Mouse (Mus musculus) adrenal gland, postnatal 0 days (tissue): Measurements from ENCODE around the gene Arg2. TPM values are rescaled to one million over a fixed set of nuclear protein-coding genes. Genes with fewer than 3 reads are reported as not detected.

Experiments
- polyA plus RNA-seq: library from polyadenylated mRNA; unstranded; fragments of >200 nt; fragmentation: Nextera tagmentation; extraction: Ambion mirVana; gene quantifications from 2 replicates; pipeline ENCODE4 v1.2.1, GENCODE M21; 2015

Arg2 gene
- 0.65 and 1.4 TPM in 2 replicates for polyA plus RNA-seq

DNA sequence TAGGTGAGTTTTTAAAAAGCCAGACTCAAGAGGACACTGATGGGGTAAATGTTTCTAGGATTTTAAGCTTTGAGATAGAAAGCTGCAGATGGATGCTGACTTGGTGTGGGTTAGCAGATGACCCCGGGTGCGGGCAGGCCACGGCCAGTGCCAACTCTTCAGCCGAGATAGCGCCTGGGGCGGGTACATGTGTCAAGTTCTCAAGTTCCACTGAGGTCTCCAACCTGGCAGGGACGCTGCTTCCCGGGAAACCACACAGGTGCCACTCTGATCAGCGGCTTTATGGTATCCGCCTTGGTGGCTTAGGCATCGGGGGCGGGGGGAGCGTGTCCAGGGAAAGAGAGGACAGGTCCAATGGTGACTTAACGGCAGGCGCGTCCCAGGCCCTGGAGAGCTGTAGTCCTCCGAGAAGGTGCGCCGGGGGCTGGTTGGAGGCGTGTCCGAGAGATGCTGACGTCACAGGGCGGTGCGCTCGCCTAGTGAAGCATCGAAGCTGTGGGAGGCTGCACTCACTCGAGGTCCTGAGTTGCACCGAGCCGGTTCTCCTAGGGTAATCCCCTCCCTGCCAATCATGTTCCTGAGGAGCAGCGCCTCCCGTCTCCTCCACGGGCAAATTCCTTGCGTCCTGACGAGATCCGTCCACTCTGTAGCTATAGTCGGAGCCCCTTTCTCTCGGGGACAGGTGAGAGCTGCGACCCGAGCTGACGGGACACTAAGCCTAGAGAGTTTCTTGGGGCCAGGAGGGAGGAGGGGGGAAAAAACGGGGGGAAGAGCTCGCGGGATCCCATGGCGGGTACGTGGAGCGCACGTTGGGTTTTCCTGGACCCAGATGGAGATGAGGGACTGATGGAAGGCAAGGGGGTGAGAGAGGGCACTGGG, at the start of gene Arg2:
Arg2 (plus strand) TSS at position 479 of the 879 bp plus-strand sequence.

DNA sequence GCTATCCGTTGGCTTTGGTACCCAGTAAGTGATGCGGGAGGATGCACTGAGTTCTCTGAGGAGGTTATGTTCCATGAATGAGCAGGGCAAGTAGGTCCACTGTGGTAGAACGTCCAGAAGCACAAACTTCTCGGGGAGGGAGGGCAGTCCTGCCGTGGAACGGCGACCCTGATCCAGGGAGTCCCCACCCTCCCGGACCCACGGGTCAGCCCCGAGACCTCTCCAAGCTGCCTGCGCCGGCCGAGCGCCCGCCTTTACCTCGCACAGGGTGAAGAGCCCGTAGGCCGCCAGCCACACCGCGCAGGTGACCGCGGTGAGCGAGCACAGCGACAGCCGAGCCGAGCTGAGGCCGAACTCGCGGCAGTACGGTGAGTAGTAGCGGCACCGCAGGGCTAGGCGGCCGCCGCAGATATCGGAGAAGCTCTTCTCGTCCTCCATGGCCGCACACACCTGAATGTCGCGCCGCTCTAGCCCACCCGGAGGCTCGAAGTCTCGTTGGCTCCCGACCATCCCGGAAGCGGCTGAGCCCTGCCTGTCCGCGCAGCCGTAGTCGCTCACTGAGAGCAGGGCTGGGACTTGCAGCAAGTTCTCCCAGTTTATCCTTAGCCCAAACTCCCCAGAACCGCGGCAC, 41.3 kb upstream of the Arg2 start, which contains the start of gene Pigh:
Pigh (minus strand) TSS at position 470 of the 631 bp plus-strand sequence.

DNA sequence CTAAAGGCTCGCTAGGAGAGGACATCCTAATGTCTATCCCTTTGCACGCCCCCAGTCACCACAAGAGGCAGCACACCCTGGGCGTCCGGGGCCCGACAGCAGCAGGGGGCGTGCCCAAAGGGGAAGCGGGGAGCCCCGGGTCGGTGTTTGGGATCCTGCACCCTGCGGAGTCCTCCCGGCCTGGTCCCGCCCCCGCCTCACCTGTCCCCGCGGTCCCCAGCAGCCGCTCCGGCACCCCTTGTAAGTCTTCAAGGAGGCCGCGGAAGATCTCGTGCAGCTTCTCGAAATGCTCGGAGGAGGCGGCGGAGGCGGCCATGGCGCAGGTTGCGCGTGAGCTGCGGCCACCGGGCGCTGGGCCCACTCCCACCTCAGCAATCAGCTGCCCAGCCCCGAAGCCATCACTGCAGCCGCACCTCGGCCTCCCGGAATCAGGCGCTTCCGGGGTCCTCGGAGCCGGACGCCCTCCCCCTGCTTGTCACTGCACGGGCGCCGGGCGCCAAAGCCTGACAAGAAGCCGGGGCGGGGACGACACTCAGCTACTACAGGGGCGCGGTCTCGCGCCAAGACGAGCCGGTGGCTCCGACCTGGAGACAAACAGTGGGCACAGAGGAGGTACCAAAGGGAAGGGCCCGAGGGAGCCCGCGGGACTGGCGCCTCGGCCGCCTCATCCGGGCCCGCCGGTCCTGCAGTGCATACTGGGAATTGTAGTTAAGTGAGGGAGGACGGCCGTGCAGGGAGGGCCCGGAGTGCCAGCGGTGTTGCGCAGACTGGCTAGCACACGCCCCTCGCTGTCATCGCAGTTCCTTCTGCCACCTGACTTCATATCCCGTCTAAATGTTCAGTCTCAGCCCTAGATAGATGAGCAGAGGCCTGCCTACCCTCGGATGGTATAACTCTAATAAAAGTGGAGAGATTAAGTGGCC, 41.7 kb downstream of the Arg2 start, which contains the start of gene Vti1b:
Vti1b (minus strand) TSS at position 649 of the 923 bp plus-strand sequence.

DNA sequence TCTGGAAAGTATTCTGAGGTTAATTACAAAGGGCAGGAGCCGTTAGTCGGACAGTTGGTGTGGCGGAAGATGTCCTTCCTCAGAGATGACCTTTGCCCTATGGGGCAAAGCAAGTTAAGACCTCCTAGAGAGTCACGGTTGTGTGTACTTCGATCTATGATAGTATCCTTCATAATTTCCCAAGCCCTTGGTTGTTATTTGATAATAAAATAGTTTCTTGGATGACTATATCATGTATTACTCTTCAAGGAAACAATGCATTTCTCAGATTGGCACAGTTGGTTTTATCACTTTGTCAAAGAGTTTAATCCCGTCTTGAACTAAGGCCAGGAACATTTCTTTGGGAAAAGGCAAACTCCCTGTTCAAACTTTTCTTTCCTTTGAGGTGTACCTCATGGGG, 61.6 kb downstream of the Arg2 start, which contains the start of gene Rdh11:
Rdh11 (minus strand) TSS at position 101 of the 400 bp plus-strand sequence.

Other genes starting within 250 kb of the Arg2 start
- gene Plek2, start 223.8 kb upstream of the Arg2 start, polyA plus RNA-seq: 1.2 and 2.0 TPM in 2 replicates
- gene Tmem229b, start 123.2 kb upstream of the Arg2 start, polyA plus RNA-seq: 7.5 and 7.7 TPM in 2 replicates
- gene Plekhh1, start 101.6 kb upstream of the Arg2 start, polyA plus RNA-seq: 0.79 and 0.93 TPM in 2 replicates
- gene Pigh, start 41.1 kb upstream of the Arg2 start, polyA plus RNA-seq: 16.9 and 17.6 TPM in 2 replicates
- 114 and 152 TPM in 2 replicates for gene Vti1b, start 41.9 kb downstream of the Arg2 start, polyA plus RNA-seq
- gene Rdh11, start 61.5 kb downstream of the Arg2 start, polyA plus RNA-seq: 16.7 and 19.3 TPM in 2 replicates
- 0.95 and 1.6 TPM in 2 replicates for gene Rdh12, start 78.1 kb downstream of the Arg2 start, polyA plus RNA-seq
- gene Zfyve26, start 165.5 kb downstream of the Arg2 start, polyA plus RNA-seq: 6.0 and 6.8 TPM in 2 replicates
- gene Rad51b, start 166.5 kb downstream of the Arg2 start, polyA plus RNA-seq: 3.9 and 4.3 TPM in 2 replicates